Mouse (Mus musculus) neural tube, embryonic 15.5 days (tissue): ENCODE measurements around the gene Rabgap1l. TPM values are rescaled to one million over a fixed set of nuclear protein-coding genes. Genes with fewer than 3 reads are reported as not detected.
"Not testable (repeated sequence)": the region's sequence is repeated elsewhere in the genome, so short reads cannot be mapped to it uniquely, and the experiment has no call there.

Source experiments
- ATAC-seq: fragments of 200-750 bp; cut with Nextera tagmentation; 2 replicates; pipeline ENCODE4 v1.8.0; 2017; ENCODE audit warnings: mild to moderate bottlenecking, moderate TSS enrichment, moderate library complexity; ENCODE audit not compliant: low FRiP score
- H3K27ac ChIP-seq: fragments of 300-500 bp; sonication (generic); replicated peaks from 2 replicates; pipeline ENCODE4 v1.5.1; 2015; ENCODE audit warnings: mild to moderate bottlenecking, inconsistent platforms
- H3K27me3 ChIP-seq: fragments of 300-500 bp; sonication (generic); replicated peaks from 2 replicates; pipeline ENCODE4 v1.6.1; 2015; ENCODE audit warnings: inconsistent platforms
- H3K36me3 ChIP-seq: fragments of 300-500 bp; sonication (generic); 2 replicates; pipeline ENCODE4 v1.6.1; 2015; ENCODE audit warnings: inconsistent platforms
- H3K4me1 ChIP-seq: fragments of 300-500 bp; sonication (generic); 2 replicates; pipeline ENCODE4 v1.6.1; 2015; ENCODE audit warnings: inconsistent platforms
- H3K4me2 ChIP-seq: fragments of 300-500 bp; sonication (generic); 2 replicates; pipeline ENCODE4 v1.6.1; 2015; ENCODE audit warnings: inconsistent platforms, mild to moderate bottlenecking, moderate library complexity
- H3K4me3 ChIP-seq: fragments of 300-500 bp; sonication (generic); replicated peaks from 2 replicates; pipeline ENCODE4 v1.5.1; 2015; ENCODE audit warnings: mild to moderate bottlenecking, inconsistent platforms
- H3K9ac ChIP-seq: fragments of 300-500 bp; sonication (generic); replicated peaks from 2 replicates; pipeline ENCODE4 v1.6.1; 2015; ENCODE audit warnings: mild to moderate bottlenecking, inconsistent platforms
- H3K9me3 ChIP-seq: fragments of 300-500 bp; sonication (generic); replicated peaks from 2 replicates; pipeline ENCODE4 v1.6.1; 2016; ENCODE audit warnings: inconsistent platforms
- WGBS: fragments of 180-500 bp; shearing (Covaris S2); methylation state at CpG from one replicate; pipeline ENCODE4 v1.1.7; 2015; ENCODE audit warnings: mixed read lengths; 5-methylcytosine and 5-hydroxymethylcytosine counted together
- polyA plus RNA-seq: library from polyadenylated mRNA; unstranded; fragments of >200 nt; fragmentation: Nextera tagmentation; extraction: Ambion mirVana; gene quantifications from 2 replicates; pipeline ENCODE4 v1.2.1, GENCODE M21; 2015

The Rabgap1l gene
- polyA plus RNA-seq, 1 experiment from 2014 or later = 31.3 TPM

DNA sequence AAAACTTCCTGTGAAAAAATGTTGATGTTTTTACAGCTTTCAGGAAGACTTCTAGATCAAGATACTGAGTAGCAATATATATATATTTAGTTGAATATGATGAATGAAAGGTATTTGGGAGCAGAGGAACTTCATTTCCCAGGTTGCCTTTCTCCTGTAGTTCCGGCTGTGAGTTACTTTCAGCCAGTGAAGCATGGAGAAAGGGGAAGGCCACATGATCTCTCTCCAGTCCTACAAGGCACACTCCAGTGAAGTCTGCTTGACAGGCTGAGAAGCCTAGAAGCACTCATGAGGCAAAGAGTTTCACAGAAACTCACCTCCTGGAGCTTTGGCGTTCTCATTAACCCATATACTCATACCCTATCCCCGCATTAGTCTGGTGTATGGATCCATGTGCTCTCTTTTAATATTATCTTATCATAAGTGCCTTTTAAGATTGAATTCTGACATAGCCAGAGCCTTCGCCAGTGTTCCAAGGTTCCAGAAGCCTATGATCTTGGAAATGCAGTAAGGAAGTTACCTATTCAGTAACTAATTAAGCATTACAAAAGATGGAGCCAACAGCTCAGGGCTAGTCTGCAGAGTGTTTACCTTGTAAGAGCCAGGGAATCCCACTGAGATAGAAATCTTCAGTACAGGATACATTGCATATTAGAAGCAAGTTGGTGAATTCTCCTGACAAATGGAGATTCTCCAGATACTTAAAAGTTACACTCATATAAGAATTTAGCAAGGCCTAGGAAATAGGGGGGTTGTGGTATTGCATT is 168.5 kb downstream of the Rabgap1l start:
- H3K36me3 ChIP-seq, H3K4me3 ChIP-seq, H3K4me2 ChIP-seq, H3K27me3 ChIP-seq, H3K27ac ChIP-seq, ATAC-seq, H3K9ac ChIP-seq, H3K9me3 ChIP-seq, H3K4me1 ChIP-seq: not testable (repeated sequence)
- WGBS = 78% methylated on average over 4 of the region's 4 CpGs

DNA sequence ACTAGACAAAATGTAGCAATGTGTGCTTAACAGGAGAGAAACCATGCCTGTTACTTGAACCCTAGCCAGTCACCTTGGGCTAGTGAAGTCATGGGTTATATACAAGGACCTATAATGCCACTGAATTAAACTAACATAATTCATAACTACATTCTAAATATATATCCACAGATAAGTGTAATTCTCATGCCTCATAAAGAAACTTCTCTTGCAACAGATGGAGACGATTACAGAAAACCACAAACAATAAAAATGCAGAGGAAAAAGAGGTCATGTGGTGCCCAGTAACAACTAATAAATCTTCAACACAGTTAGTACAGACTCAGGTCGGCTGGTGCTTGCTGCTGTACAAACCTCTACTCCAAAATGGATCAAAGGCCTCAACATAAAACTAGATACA is 174.8 kb downstream of the Rabgap1l start:
- Histone ChIP-seq H3K4me2 (no peak overlapping the region), H3K9me3 (no peaks in the 10 kb centered on the region), H3K27ac (no peak overlapping the region), H3K36me3 (no peaks in the 10 kb centered on the region), H3K4me1 (no peaks in the 10 kb centered on the region), H3K27me3 (no peaks in the 10 kb centered on the region), H3K4me3 (no peak overlapping the region), H3K9ac (no peak overlapping the region)
- whole genome bisulfite sequencing = 55% methylated on average over 2 of the region's 2 CpGs
- ATAC-seq = no peak

DNA sequence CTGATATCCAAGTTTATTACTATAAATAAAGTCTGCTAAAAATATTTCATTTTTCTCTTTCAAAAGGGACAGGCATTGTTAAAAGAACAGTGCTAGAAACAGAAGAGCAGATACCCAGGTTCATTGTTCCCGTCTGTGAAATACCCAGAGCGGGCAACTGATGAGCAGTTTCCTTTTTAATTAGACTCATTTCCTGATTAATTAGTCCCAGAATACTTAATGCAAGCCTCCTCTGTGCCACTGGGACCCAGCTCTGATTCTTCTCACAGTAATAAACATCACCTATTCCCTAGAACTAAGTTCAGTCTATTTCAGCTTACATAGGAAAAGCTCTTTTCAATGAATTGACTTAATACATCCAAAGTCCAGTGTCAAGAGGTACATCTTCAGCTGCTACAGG is 186.6 kb downstream of the Rabgap1l start:
- Histone ChIP-seq H3K27ac (no peak overlapping the region), H3K4me2 (no peak overlapping the region), H3K9ac (no peak overlapping the region), H3K4me1 (no peaks in the 10 kb centered on the region), H3K36me3 (no peaks in the 10 kb centered on the region), H3K4me3 (no peak overlapping the region), H3K27me3 (no peaks in the 10 kb centered on the region), H3K9me3 (no peaks in the 10 kb centered on the region)
- no peak for ATAC-seq
- whole genome bisulfite sequencing = 32% methylated on average over 2 of the region's 2 CpGs

DNA sequence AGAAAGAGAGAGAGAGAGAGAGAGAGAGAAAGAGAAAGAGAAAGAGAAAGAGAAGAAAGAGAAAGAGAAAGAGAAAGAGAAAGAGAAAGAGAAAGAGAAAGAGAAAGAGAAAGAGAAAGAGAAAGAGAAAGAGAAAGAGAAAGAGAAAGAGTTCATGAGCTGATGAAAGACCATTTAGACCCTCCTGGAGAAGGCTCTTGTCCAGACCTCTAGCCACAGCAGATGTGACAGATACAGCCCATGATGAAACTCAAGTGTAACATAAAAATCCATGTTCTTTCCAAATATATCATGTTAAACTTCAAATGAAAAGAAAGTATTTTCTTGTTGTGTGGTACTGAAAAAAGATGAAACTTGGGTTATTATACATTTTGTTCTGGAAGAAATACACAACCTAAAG is 189.7 kb downstream of the Rabgap1l start:
- not testable (repeated sequence) for H3K27ac ChIP-seq, H3K9me3 ChIP-seq, H3K4me3 ChIP-seq, ATAC-seq, H3K27me3 ChIP-seq, H3K9ac ChIP-seq, H3K4me1 ChIP-seq, H3K4me2 ChIP-seq, H3K36me3 ChIP-seq

DNA sequence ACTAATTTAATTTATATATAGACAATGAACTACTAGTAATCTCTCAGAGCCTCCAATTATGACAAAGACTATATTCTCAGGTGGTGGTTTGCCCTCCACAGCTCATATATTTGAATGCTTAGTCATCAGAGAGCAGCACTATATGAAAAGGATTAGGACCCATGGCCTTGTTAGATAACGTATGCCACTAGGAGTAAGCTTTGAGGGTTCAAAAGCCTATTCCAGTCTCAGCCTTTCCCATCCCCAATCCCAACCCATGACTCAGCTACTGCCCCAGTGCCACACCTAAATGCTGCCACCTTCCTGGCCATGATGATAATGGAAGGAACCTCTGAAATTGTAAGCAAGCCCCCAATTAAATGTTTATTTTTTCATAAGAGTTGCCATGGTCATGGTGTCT is 195.6 kb downstream of the Rabgap1l start:
- H3K4me2 ChIP-seq = no peak overlapping the region
- ATAC-seq = no peak
- no peaks in the 10 kb centered on the region for H3K9me3 ChIP-seq
- H3K4me1 ChIP-seq = no peaks in the 10 kb centered on the region
- H3K9ac ChIP-seq = no peak overlapping the region
- no peaks in the 10 kb centered on the region for H3K36me3 ChIP-seq
- no peak overlapping the region for H3K27ac ChIP-seq
- H3K27me3 ChIP-seq = no peaks in the 10 kb centered on the region
- no peak overlapping the region for H3K4me3 ChIP-seq
- 89% methylated on average over 1 of the region's 1 CpGs for WGBS

DNA sequence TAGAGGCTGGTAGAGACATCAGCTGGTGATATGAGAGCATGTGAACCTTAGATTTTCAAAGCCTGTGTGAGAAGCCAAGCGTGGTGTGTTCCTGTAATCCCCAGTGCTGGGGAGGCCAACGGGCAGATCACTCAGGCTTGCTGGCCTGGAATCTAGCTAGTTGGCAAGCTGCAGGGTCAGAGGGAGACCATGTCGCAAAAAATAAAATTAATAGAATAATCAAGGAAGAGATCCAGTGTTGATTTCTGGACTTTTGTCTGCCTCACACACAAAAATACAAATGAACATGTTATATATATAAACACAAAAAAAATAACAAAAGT is 196.1 kb downstream of the Rabgap1l start:
- Histone ChIP-seq H3K36me3 (no peaks in the 10 kb centered on the region), H3K4me3 (no peak overlapping the region), H3K27me3 (no peaks in the 10 kb centered on the region), H3K9ac (no peak overlapping the region), H3K27ac (no peak overlapping the region), H3K4me1 (no peaks in the 10 kb centered on the region), H3K4me2 (no peak overlapping the region), H3K9me3 (no peaks in the 10 kb centered on the region)
- WGBS = 73% methylated on average over 3 of the region's 3 CpGs
- ATAC-seq = no peak

DNA sequence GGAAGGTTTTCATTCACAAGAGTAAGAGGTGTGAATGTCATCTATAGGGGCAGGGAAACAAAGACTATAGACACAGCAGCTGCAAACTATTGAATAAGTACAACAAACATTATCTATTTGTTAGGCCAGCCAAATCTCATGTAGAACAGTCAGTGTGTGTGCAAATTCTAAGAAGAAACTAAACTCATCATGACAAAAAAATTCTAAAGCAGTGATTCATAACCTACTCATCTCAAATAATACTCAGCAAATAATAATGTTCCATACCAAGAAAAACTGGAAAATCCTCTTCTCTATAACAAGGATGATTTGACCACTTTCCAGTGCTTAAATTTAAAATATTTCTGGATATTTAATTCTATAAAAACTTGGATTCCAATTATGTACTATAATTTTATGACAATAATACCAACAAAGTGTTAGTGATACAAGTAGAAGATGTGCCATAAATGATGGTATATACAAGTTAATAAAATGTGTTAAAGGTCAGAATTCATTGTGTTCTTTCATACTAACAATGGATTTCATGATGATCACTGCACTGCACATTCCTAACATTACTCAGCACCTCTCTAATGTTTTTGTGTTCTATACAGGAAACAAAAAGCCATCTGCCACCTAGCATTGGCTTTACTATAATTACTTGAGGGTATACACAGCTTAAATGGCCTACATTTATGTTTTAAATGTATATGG is 196.6 kb downstream of the Rabgap1l start:
- no peaks in the 10 kb centered on the region for H3K4me1 ChIP-seq
- H3K27me3 ChIP-seq = no peaks in the 10 kb centered on the region
- no peak for ATAC-seq

DNA sequence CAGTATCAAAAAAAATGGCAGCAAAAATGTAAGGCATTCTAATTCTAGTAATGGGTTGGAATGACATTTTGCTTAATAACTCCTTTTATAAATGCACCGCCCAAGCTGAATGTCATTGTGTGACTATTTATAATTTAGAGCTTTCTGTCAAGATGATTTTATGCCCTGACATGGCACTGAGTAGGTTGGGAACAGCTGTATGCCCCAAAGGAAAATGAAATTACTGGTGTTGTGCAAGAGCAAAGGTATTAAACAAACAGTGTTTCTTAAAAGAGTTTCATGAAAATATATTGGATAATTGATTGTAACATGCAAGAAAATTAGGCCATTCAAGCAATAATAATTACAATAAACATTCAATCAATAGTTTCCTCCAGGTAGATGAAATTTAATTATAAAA is 198.4 kb downstream of the Rabgap1l start:
- ATAC-seq = no peak
- H3K4me2 ChIP-seq = no peak overlapping the region
- H3K9me3 ChIP-seq = no peaks in the 10 kb centered on the region
- 54% methylated on average over 1 of the region's 1 CpGs for WGBS
- H3K4me1 ChIP-seq = no peaks in the 10 kb centered on the region
- no peak overlapping the region for H3K9ac ChIP-seq
- no peak overlapping the region for H3K27ac ChIP-seq
- H3K27me3 ChIP-seq = no peaks in the 10 kb centered on the region
- H3K4me3 ChIP-seq = no peak overlapping the region
- no peaks in the 10 kb centered on the region for H3K36me3 ChIP-seq

More for the DNA sequence above, 196.6 kb downstream of the Rabgap1l start:
- H3K9ac ChIP-seq = no peak overlapping the region
- H3K27ac ChIP-seq = no peak overlapping the region
- H3K4me2 ChIP-seq = no peak overlapping the region
- H3K36me3 ChIP-seq = no peaks in the 10 kb centered on the region
- H3K4me3 ChIP-seq = no peak overlapping the region
- H3K9me3 ChIP-seq = no peaks in the 10 kb centered on the region

DNA sequence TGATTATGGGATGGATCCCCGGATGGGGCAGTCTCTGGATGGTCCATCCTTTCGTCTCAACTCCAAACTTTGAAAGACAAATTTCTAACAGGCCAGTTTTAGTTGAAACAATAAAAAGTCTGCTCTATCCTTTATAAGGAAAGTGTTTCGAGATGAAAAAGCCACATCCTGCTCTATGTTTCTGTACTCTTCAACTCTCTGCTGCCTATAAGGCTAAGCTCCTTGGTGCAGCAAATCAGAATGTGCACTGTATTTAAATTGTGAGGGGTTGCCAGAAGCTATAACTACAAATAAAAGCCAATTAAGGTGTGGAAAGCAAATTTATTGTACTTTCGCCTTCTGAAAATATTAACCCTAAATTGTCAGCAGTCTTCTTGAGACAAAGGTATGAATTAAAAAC is 198.9 kb downstream of the Rabgap1l start:
- no peak for ATAC-seq
- WGBS = 83% methylated on average over 4 of the region's 4 CpGs

DNA sequence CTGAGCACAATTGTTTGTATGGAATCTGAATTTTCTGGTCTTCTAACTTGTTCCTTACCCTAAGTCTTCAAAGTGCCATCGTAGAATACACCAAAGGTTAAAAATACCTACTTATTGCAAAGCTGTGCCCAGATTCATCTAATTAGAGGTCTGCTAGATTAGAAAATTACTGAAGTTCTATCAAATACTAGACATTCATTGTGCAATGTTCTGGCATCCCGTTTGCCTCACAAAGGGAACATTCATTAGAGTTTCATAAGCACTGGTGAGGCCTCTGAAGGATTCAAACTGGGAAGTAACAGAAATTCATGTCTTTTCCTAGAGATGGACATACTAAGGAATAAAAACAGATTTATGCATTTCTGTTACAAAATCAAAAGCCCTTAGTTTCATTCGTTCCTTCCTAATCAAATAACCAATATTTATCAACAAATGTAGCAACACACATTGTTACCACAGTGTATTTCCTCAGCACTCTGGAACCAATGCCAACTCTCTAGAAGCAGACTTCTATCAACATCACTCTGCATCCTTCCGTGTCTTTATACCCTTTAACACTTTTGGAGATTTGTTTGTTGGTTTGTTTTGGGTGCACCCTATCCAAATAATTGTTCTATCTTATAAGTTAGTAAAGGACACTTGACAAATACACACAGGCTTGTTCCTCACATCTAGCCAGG is 204.0 kb downstream of the Rabgap1l start:
- no peak overlapping the region for H3K9ac ChIP-seq
- H3K9me3 ChIP-seq = no peaks in the 10 kb centered on the region
- no peaks in the 10 kb centered on the region for H3K27me3 ChIP-seq
- H3K4me1 ChIP-seq = no peaks in the 10 kb centered on the region
- no peak overlapping the region for H3K4me3 ChIP-seq
- no peaks in the 10 kb centered on the region for H3K36me3 ChIP-seq
- H3K4me2 ChIP-seq = no peak overlapping the region
- ATAC-seq = no peak
- no peak overlapping the region for H3K27ac ChIP-seq
- 81% methylated on average over 4 of the region's 4 CpGs for WGBS

More for the DNA sequence above, 198.9 kb downstream of the Rabgap1l start:
- Histone ChIP-seq H3K4me3 (no peak overlapping the region), H3K4me2 (no peak overlapping the region), H3K36me3 (no peaks in the 10 kb centered on the region), H3K9ac (no peak overlapping the region), H3K4me1 (no peaks in the 10 kb centered on the region), H3K27ac (no peak overlapping the region), H3K9me3 (no peaks in the 10 kb centered on the region), H3K27me3 (no peaks in the 10 kb centered on the region)

DNA sequence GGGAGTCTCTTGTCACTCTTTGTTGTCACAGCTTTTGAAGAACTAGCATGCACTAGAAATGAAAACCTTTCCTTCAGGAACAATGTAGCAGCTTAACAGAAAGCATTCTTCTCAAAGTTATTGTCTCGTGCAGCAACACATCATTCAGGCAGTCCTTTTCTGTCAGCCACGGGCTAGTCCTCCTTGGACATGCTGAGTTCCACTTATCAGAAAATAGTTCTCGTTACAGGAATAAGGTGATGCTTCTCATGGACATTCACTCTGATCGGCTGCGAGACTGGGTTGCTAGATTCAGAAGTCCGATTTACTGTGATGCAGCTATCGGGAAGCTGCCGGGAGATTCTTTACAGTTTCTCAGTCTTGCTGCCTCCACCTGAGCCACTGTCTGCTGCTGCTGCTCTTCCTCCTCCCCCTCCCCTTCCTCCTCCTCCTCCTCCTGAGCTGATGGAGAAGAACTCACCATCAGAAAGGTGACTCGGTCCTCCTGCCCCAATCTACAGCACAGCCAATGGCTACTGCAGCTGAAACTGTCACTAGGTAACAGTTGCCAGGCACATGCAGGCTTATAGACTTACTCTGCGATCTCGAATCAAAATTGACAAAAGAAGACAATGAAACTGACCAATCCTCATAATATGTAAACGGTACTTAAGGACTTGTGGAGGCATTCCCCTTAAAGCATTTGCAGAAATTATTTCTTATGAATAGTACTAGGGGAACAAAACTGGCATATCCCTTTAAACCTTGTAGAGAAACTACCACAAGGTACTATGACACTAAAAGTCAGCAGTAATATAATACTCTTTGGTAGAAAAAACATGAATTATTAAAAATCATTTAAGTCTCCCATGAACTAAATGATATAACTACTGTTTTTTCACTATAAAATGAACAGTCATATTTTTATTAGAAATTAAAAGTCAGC is 213.4 kb downstream of the Rabgap1l start:
- no peak overlapping the region for H3K27ac ChIP-seq
- H3K9me3 ChIP-seq = no peaks in the 10 kb centered on the region

More for the DNA sequence above, 213.4 kb downstream of the Rabgap1l start:
- 64% methylated on average over 12 of the region's 12 CpGs for WGBS
- Histone ChIP-seq H3K9ac (no peak overlapping the region), H3K4me2 (no peak overlapping the region; the same call in 1 of the 2 replicates), H3K4me3 (no peak overlapping the region; the same call in 1 of the 2 replicates), H3K36me3 (no peaks in the 10 kb centered on the region), H3K27me3 (no peaks in the 10 kb centered on the region), H3K4me1 (no peaks in the 10 kb centered on the region)
- ATAC-seq = no peak
